ENCODE assay signal across 15 mouse cellular contexts in the genomic region with DNA sequence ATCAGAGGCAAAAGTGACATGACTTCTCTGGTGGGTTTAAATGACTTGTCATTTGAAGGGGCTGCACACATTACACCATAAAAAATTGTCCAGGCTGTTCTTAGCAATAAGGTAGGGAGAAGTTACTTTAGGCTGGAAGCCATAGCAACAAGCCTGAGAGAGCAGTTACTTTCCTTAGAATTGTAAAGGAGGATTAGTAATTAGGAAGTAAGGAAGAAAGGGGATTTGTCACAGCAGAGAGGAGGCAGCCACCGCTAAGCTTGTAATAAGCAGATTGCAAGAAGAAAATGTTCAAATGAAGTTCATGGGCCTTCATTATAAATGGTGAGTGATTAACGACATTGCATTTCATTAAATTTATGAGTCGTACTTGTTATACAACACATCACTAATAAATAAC.
"Had no signal": no experiment of that assay in that cellular context is flagged by ENCODE, and none has a peak within 500 bp of the region (broad histone marks: within the 10 kb centered on the region; RNA-seq: fewer than 3 reads in every experiment).

No protein-coding gene starts in this region.

- H3K36me3 ChIP-seq: limb, embryonic 10.5 days; liver, embryonic 15.5 days; neural tube, embryonic 12.5 days had no signal

- DNase-seq: kidney, adult 18-20 months; kidney, postnatal 10 days; kidney, postnatal 4 days; lung, embryonic 14.5 days; lung, postnatal 10 days; thymus, adult 18-20 months; thymus, postnatal 14 days had no signal

- H3K9me3 ChIP-seq: limb, embryonic 10.5 days; liver, embryonic 15.5 days; neural tube, embryonic 12.5 days had no signal

- H3K4me3 ChIP-seq: left cerebral cortex, adult 2 months; limb, embryonic 10.5 days; liver, embryonic 15.5 days; megakaryocyte, embryonic 14.5 days; neural tube, embryonic 12.5 days had no signal

- H3K27ac ChIP-seq: left cerebral cortex, adult 2 months; limb, embryonic 10.5 days; liver, embryonic 15.5 days; macrophage; neural tube, embryonic 12.5 days; stomach, postnatal 0 days had no signal

- H3K27me3 ChIP-seq: liver, embryonic 15.5 days; megakaryocyte, embryonic 14.5 days; neural tube, embryonic 12.5 days had no signal

- H3K4me1 ChIP-seq: liver, embryonic 15.5 days; megakaryocyte, embryonic 14.5 days; neural tube, embryonic 12.5 days had no signal

- H3K9ac ChIP-seq: liver, embryonic 15.5 days; lung, embryonic 14.5 days; neural tube, embryonic 12.5 days had no signal

- H3K4me2 ChIP-seq: liver, embryonic 11.5 days; liver, embryonic 15.5 days; lung, embryonic 14.5 days; neural tube, embryonic 12.5 days had no signal
